Mouse (Mus musculus) MEL (cell line): Measurements from ENCODE around the gene Wars2. TPM values are rescaled to one million over a fixed set of nuclear protein-coding genes. Genes with fewer than 3 reads are reported as not detected.

Source experiments
- DNase-seq: peaks from one replicate; pipeline ENCODE4 v3.0.0; 2011; ENCODE audit warnings: low read depth, low spot score
- H3K27ac ChIP-seq: 2 replicates; pipeline ENCODE4 v1.5.1; 2012; ENCODE audit warnings: low read depth, mild to moderate bottlenecking, control low read depth, low read length, moderate library complexity; ENCODE audit not compliant: control insufficient read depth
- H3K27me3 ChIP-seq, 2 experiments: fragments of 150-350 bp in 1 of 2; sonication (generic) in 1 of 2; 2 replicates each; pipeline ENCODE4 v1.6.1; 2012; ENCODE audit warnings: low read length in 2 of 2, mild to moderate bottlenecking in 2 of 2, improper control_type of control experiment in 1 of 2, moderate library complexity in 1 of 2; ENCODE audit not compliant: insufficient read depth in 2 of 2, control insufficient read depth in 1 of 2
- H3K36me3 ChIP-seq, 2 experiments: 2 replicates each; pipeline ENCODE4 v1.6.1; 2012 to 2014; ENCODE audit warnings: low read length in 2 of 2, improper control_type of control experiment in 1 of 2, inconsistent platforms in 1 of 2, mild to moderate bottlenecking in 1 of 2; ENCODE audit not compliant: insufficient read depth in 2 of 2, control insufficient read depth in 1 of 2
- H3K4me1 ChIP-seq, 2 experiments: fragments of 150-350 bp in 1 of 2; sonication (generic) in 1 of 2; 2 replicates each; pipeline ENCODE4 v1.6.1; 2012; ENCODE audit warnings: low read length in 2 of 2, improper control_type of control experiment in 1 of 2, mild to moderate bottlenecking in 1 of 2; ENCODE audit not compliant: insufficient read depth in 2 of 2, control insufficient read depth in 1 of 2
- H3K4me3 ChIP-seq, 2 experiments: fragments of 150-350 bp in 1 of 2; sonication (generic) in 1 of 2; 2 replicates each; pipeline ENCODE4 v1.5.1; 2012; ENCODE audit warnings: low read depth in 2 of 2, low read length in 2 of 2, mild to moderate bottlenecking in 2 of 2, moderate library complexity in 2 of 2, control low read depth in 1 of 2, improper control_type of control experiment in 1 of 2; ENCODE audit not compliant: control insufficient read depth in 1 of 2, insufficient read depth in 1 of 2
- H3K79me2 ChIP-seq: 2 replicates; pipeline ENCODE4 v1.6.1; 2012; ENCODE audit warnings: mild to moderate bottlenecking, low read length, moderate library complexity; ENCODE audit not compliant: control insufficient read depth, poor library complexity, insufficient read depth
- H3K9ac ChIP-seq: 2 replicates; pipeline ENCODE4 v1.6.1; 2012; ENCODE audit warnings: low read depth, mild to moderate bottlenecking, control low read depth, low read length, moderate library complexity; ENCODE audit not compliant: control insufficient read depth, poor library complexity, severe bottlenecking
- H3K9me3 ChIP-seq: fragments of 150-350 bp; sonication (generic); replicated peaks from 2 replicates; pipeline ENCODE4 v1.6.1; 2012; ENCODE audit warnings: mild to moderate bottlenecking, low read length, improper control_type of control experiment, moderate library complexity; ENCODE audit not compliant: insufficient read depth
- BHLHE40 ChIP-seq: IDR thresholded peaks from 2 replicates; pipeline ENCODE4 v1.6.1; 2012; ENCODE audit warnings: low read depth, mild to moderate bottlenecking, inconsistent platforms, low read length, improper control_type of control experiment, borderline replicate concordance
- CTCF ChIP-seq, 3 experiments: IDR thresholded peaks in 2 of 3; conservative IDR thresholded peaks in 1 of 3; 2 replicates each; pipeline ENCODE4 v1.5.1; 2011 to 2012; ENCODE audit warnings: low read length in 3 of 3, low read depth in 2 of 3, mild to moderate bottlenecking in 2 of 3, improper control_type of control experiment in 1 of 3, inconsistent platforms in 1 of 3, mixed read lengths in 1 of 3, moderate library complexity in 1 of 3; ENCODE audit not compliant: control insufficient read depth in 1 of 3, insufficient read depth in 1 of 3, poor library complexity in 1 of 3, severe bottlenecking in 1 of 3
- ELF1 ChIP-seq: IDR thresholded peaks from 2 replicates; pipeline ENCODE4 v1.6.1; 2014; ENCODE audit warnings: low read depth, mild to moderate bottlenecking, inconsistent platforms, low read length, improper control_type of control experiment, moderate library complexity
- EP300 ChIP-seq, 2 experiments: IDR thresholded peaks; 2 replicates each; pipeline ENCODE4 v1.6.1; 2011; ENCODE audit warnings: improper control_type of control experiment in 2 of 2, low read length in 2 of 2, low read depth in 1 of 2, mild to moderate bottlenecking in 1 of 2
- ETS1 ChIP-seq: IDR thresholded peaks from 2 replicates; pipeline ENCODE4 v1.6.1; 2012; ENCODE audit warnings: low read depth, mild to moderate bottlenecking, inconsistent platforms, low read length, improper control_type of control experiment, moderate library complexity
- GABPA ChIP-seq: IDR thresholded peaks from 2 replicates; pipeline ENCODE4 v1.6.1; 2012; ENCODE audit warnings: low read depth, mild to moderate bottlenecking, inconsistent platforms, low read length, improper control_type of control experiment, moderate library complexity
- GATA1 ChIP-seq: IDR thresholded peaks from 2 replicates; pipeline ENCODE4 v1.6.1; 2011; ENCODE audit warnings: low read depth, low read length, improper control_type of control experiment
- HCFC1 ChIP-seq: IDR thresholded peaks from 2 replicates; pipeline ENCODE4 v1.6.1; 2012; ENCODE audit warnings: low read depth, mild to moderate bottlenecking, inconsistent platforms, low read length, improper control_type of control experiment, moderate library complexity
- MAX ChIP-seq: IDR thresholded peaks from 2 replicates; pipeline ENCODE4 v1.6.1; 2011; ENCODE audit warnings: low read length, improper control_type of control experiment
- MAZ ChIP-seq: IDR thresholded peaks from 2 replicates; pipeline ENCODE4 v1.6.1; 2012; ENCODE audit warnings: low read depth, mild to moderate bottlenecking, inconsistent platforms, low read length, improper control_type of control experiment
- MXI1 ChIP-seq: IDR thresholded peaks from 2 replicates; pipeline ENCODE4 v1.6.1; 2011; ENCODE audit warnings: mild to moderate bottlenecking, low read depth, low read length, improper control_type of control experiment
- MYC ChIP-seq: IDR thresholded peaks from 2 replicates; pipeline ENCODE4 v1.6.1; 2011; ENCODE audit warnings: low read depth, mild to moderate bottlenecking, low read length, improper control_type of control experiment, moderate library complexity
- NELFE ChIP-seq: IDR thresholded peaks from 2 replicates; pipeline ENCODE4 v1.6.1; 2011; ENCODE audit warnings: low read depth, low read length, improper control_type of control experiment
- NRF1 ChIP-seq: IDR thresholded peaks from 2 replicates; pipeline ENCODE4 v1.6.1; 2014; ENCODE audit warnings: low read depth, mild to moderate bottlenecking, inconsistent platforms, low read length, improper control_type of control experiment, moderate library complexity; ENCODE audit not compliant: poor library complexity, insufficient read depth, severe bottlenecking
- POLR2A ChIP-seq, 2 experiments: IDR thresholded peaks; 2 replicates each; pipeline ENCODE4 v1.6.1; 2011 to 2012; ENCODE audit warnings: low read length in 2 of 2, mild to moderate bottlenecking in 2 of 2, control low read depth in 1 of 2, improper control_type of control experiment in 1 of 2, low read depth in 1 of 2, moderate library complexity in 1 of 2; ENCODE audit not compliant: control insufficient read depth in 1 of 2, insufficient read depth in 1 of 2, poor library complexity in 1 of 2
- POLR2AphosphoS5 ChIP-seq: IDR thresholded peaks from 2 replicates; pipeline ENCODE4 v1.6.1; 2012; ENCODE audit warnings: low read depth, borderline replicate concordance, mild to moderate bottlenecking, inconsistent platforms, low read length, moderate library complexity, mixed read lengths
- RCOR1 ChIP-seq: IDR thresholded peaks from 2 replicates; pipeline ENCODE4 v1.6.1; 2012; ENCODE audit warnings: low read depth, mild to moderate bottlenecking, inconsistent platforms, low read length, improper control_type of control experiment
- SIN3A ChIP-seq: IDR thresholded peaks from 2 replicates; pipeline ENCODE4 v1.6.1; 2012; ENCODE audit warnings: low read length, improper control_type of control experiment, inconsistent platforms
- SMC3 ChIP-seq: IDR thresholded peaks from 2 replicates; pipeline ENCODE4 v1.6.1; 2011; ENCODE audit warnings: low read depth, low read length, improper control_type of control experiment
- TAL1 ChIP-seq: IDR thresholded peaks from 2 replicates; pipeline ENCODE4 v1.6.1; 2012; ENCODE audit warnings: mild to moderate bottlenecking, inconsistent platforms, low read length, moderate library complexity, mixed read lengths
- TCF12 ChIP-seq: IDR thresholded peaks from 2 replicates; pipeline ENCODE4 v1.6.1; 2014; ENCODE audit warnings: low read depth, mild to moderate bottlenecking, inconsistent platforms, low read length, improper control_type of control experiment, moderate library complexity
- UBTF ChIP-seq: IDR thresholded peaks from 2 replicates; pipeline ENCODE4 v1.6.1; 2012; ENCODE audit warnings: low read depth, mild to moderate bottlenecking, inconsistent platforms, low read length, improper control_type of control experiment, moderate library complexity, borderline replicate concordance; ENCODE audit not compliant: insufficient read depth
- USF1 ChIP-seq: IDR thresholded peaks from 2 replicates; pipeline ENCODE4 v1.6.1; 2014; ENCODE audit warnings: low read depth, mild to moderate bottlenecking, inconsistent platforms, low read length, improper control_type of control experiment, moderate library complexity
- USF2 ChIP-seq, 2 experiments: IDR thresholded peaks; 2 replicates each; pipeline ENCODE4 v1.6.1; 2011 to 2012; ENCODE audit warnings: improper control_type of control experiment in 2 of 2, low read length in 2 of 2, borderline replicate concordance in 1 of 2, inconsistent platforms in 1 of 2, low read depth in 1 of 2, mild to moderate bottlenecking in 1 of 2; ENCODE audit not compliant: insufficient read depth in 1 of 2
- polyA plus RNA-seq, 2 experiments: library from polyadenylated mRNA; stranded (reverse) in 1 of 2; unstranded in 1 of 2; fragments of >175 nt in 1 of 2; fragments of >200 nt in 1 of 2; gene quantifications; 2 replicates each; pipeline versions ENCODE4 v1.2.1 to v1.2.4; 2012; ENCODE audit warnings: low replicate concordance in 2 of 2, low read depth in 1 of 2; ENCODE audit not compliant: insufficient read length in 2 of 2, insufficient read depth in 1 of 2, missing spikeins in 1 of 2
- total RNA-seq: library from RNA; depleted of rRNA; stranded (reverse); fragments of 300-350 nt; gene quantifications from 2 replicates; pipeline ENCODE4 v1.2.3, GENCODE M21; 2012

The Wars2 gene
- total and polyA plus RNA-seq, 3 experiments = 8.8 to 11.4 TPM; not detected in 1

GRCm38 (mm10) chr3:99149035-99149434, 8.2 kb downstream of the Wars2 start:
- Histone ChIP-seq H3K27me3 (no peaks in the 10 kb centered on the region), H3K79me2 (peaks cover 2% of the 10 kb centered on the region; the same call in 1 of the 2 replicates), H3K4me1 (peaks cover 2 to 6% of the 10 kb centered on the region in 2 experiments; a peak in 2 of 4 replicates), H3K36me3 (peaks cover 0 to 6% of the 10 kb centered on the region in 2 experiments; a peak in 2 of 4 replicates), H3K9me3 (no peaks in the 10 kb centered on the region), H3K27ac (no peak overlapping the region), H3K9ac (no peak overlapping the region), H3K4me3 (no peak overlapping the region)
- no peak for DNase-seq
- TF ChIP-seq SIN3A (0 out of 2 replicates have a peak, but pooled peaks have one; percentile 18), HCFC1 (no peak), ELF1 (no peak), USF1 (no peak), GATA1 (peak; percentile 27; the same call in 1 of the 2 replicates), USF2 (IDR thresholded peaks at IDR 0.05; ENCODE audit: borderline replicate concordance in 1 of 2, insufficient read depth in 1 of 2, low read depth in 1 of 2, low read length in 2 of 2) (no peak), TCF12 (peak; percentile 25; the same call in 1 of the 2 replicates), NELFE (no peak), MAX (no peak), TAL1 (no peak), GABPA (no peak), SMC3 (no peak), ETS1 (peak; percentile 57; the same call in 1 of the 2 replicates), MAZ (no peak), NRF1 (no peak), MXI1 (no peak), MYC (no peak), CTCF (IDR thresholded peaks at IDR 0.05 in 2 of 3, conservative IDR thresholded peaks at IDR 0.05 in 1 of 3; ENCODE audit: control insufficient read depth in 1 of 3, insufficient read depth in 1 of 3, low read depth in 2 of 3, low read length in 3 of 3, poor library complexity in 1 of 3, severe bottlenecking in 1 of 3) (no peak), BHLHE40 (no peak), POLR2A (IDR thresholded peaks at IDR 0.05; ENCODE audit: control insufficient read depth in 1 of 2, insufficient read depth in 1 of 2, low read depth in 1 of 2, low read length in 2 of 2, poor library complexity in 1 of 2) (no peak), EP300 (IDR thresholded peaks at IDR 0.05; ENCODE audit: low read depth in 1 of 2, low read length in 2 of 2) (peak in 1 of 2 experiments; percentile 42; a peak in 1 of 4 replicates), UBTF (no peak), RCOR1 (no peak; the same call in 1 of the 2 replicates), POLR2AphosphoS5 (no peak)
